Mouse (Mus musculus) MEL (cell line): Measurements from ENCODE around the gene Stx19. TPM values are rescaled to one million over a fixed set of nuclear protein-coding genes. Genes with fewer than 3 reads are reported as not detected.

Experiments used
- DNase-seq: peaks from one replicate; pipeline ENCODE4 v3.0.0; 2011; ENCODE audit warnings: low read depth, low spot score
- H3K27ac ChIP-seq: 2 replicates; pipeline ENCODE4 v1.5.1; 2012; ENCODE audit warnings: low read depth, mild to moderate bottlenecking, control low read depth, low read length, moderate library complexity; ENCODE audit not compliant: control insufficient read depth
- H3K27me3 ChIP-seq, 2 experiments: fragments of 150-350 bp in 1 of 2; sonication (generic) in 1 of 2; 2 replicates each; pipeline ENCODE4 v1.6.1; 2012; ENCODE audit warnings: low read length in 2 of 2, mild to moderate bottlenecking in 2 of 2, improper control_type of control experiment in 1 of 2, moderate library complexity in 1 of 2; ENCODE audit not compliant: insufficient read depth in 2 of 2, control insufficient read depth in 1 of 2
- H3K36me3 ChIP-seq, 2 experiments: 2 replicates each; pipeline ENCODE4 v1.6.1; 2012 to 2014; ENCODE audit warnings: low read length in 2 of 2, improper control_type of control experiment in 1 of 2, inconsistent platforms in 1 of 2, mild to moderate bottlenecking in 1 of 2; ENCODE audit not compliant: insufficient read depth in 2 of 2, control insufficient read depth in 1 of 2
- H3K4me1 ChIP-seq, 2 experiments: fragments of 150-350 bp in 1 of 2; sonication (generic) in 1 of 2; 2 replicates each; pipeline ENCODE4 v1.6.1; 2012; ENCODE audit warnings: low read length in 2 of 2, improper control_type of control experiment in 1 of 2, mild to moderate bottlenecking in 1 of 2; ENCODE audit not compliant: insufficient read depth in 2 of 2, control insufficient read depth in 1 of 2
- H3K4me3 ChIP-seq, 2 experiments: fragments of 150-350 bp in 1 of 2; sonication (generic) in 1 of 2; 2 replicates each; pipeline ENCODE4 v1.5.1; 2012; ENCODE audit warnings: low read depth in 2 of 2, low read length in 2 of 2, mild to moderate bottlenecking in 2 of 2, moderate library complexity in 2 of 2, control low read depth in 1 of 2, improper control_type of control experiment in 1 of 2; ENCODE audit not compliant: control insufficient read depth in 1 of 2, insufficient read depth in 1 of 2
- H3K79me2 ChIP-seq: 2 replicates; pipeline ENCODE4 v1.6.1; 2012; ENCODE audit warnings: mild to moderate bottlenecking, low read length, moderate library complexity; ENCODE audit not compliant: control insufficient read depth, poor library complexity, insufficient read depth
- H3K9ac ChIP-seq: 2 replicates; pipeline ENCODE4 v1.6.1; 2012; ENCODE audit warnings: low read depth, mild to moderate bottlenecking, control low read depth, low read length, moderate library complexity; ENCODE audit not compliant: control insufficient read depth, poor library complexity, severe bottlenecking
- H3K9me3 ChIP-seq: fragments of 150-350 bp; sonication (generic); replicated peaks from 2 replicates; pipeline ENCODE4 v1.6.1; 2012; ENCODE audit warnings: mild to moderate bottlenecking, low read length, improper control_type of control experiment, moderate library complexity; ENCODE audit not compliant: insufficient read depth
- BHLHE40 ChIP-seq: IDR thresholded peaks from 2 replicates; pipeline ENCODE4 v1.6.1; 2012; ENCODE audit warnings: low read depth, mild to moderate bottlenecking, inconsistent platforms, low read length, improper control_type of control experiment, borderline replicate concordance
- CHD2 ChIP-seq: IDR thresholded peaks from 2 replicates; pipeline ENCODE4 v1.6.1; 2011; ENCODE audit warnings: low read length, improper control_type of control experiment
- CTCF ChIP-seq, 3 experiments: IDR thresholded peaks in 2 of 3; conservative IDR thresholded peaks in 1 of 3; 2 replicates each; pipeline ENCODE4 v1.5.1; 2011 to 2012; ENCODE audit warnings: low read length in 3 of 3, low read depth in 2 of 3, mild to moderate bottlenecking in 2 of 3, improper control_type of control experiment in 1 of 3, inconsistent platforms in 1 of 3, mixed read lengths in 1 of 3, moderate library complexity in 1 of 3; ENCODE audit not compliant: control insufficient read depth in 1 of 3, insufficient read depth in 1 of 3, poor library complexity in 1 of 3, severe bottlenecking in 1 of 3
- E2F4 ChIP-seq: IDR thresholded peaks from 2 replicates; pipeline ENCODE4 v1.6.1; 2011; ENCODE audit warnings: low read depth, low read length, improper control_type of control experiment, borderline replicate concordance
- ETS1 ChIP-seq: IDR thresholded peaks from 2 replicates; pipeline ENCODE4 v1.6.1; 2012; ENCODE audit warnings: low read depth, mild to moderate bottlenecking, inconsistent platforms, low read length, improper control_type of control experiment, moderate library complexity
- GABPA ChIP-seq: IDR thresholded peaks from 2 replicates; pipeline ENCODE4 v1.6.1; 2012; ENCODE audit warnings: low read depth, mild to moderate bottlenecking, inconsistent platforms, low read length, improper control_type of control experiment, moderate library complexity
- GATA1 ChIP-seq: IDR thresholded peaks from 2 replicates; pipeline ENCODE4 v1.6.1; 2011; ENCODE audit warnings: low read depth, low read length, improper control_type of control experiment
- JUND ChIP-seq: IDR thresholded peaks from 2 replicates; pipeline ENCODE4 v1.6.1; 2011; ENCODE audit warnings: low read depth, mild to moderate bottlenecking, improper control_type of control experiment, low read length
- KAT2A ChIP-seq: conservative IDR thresholded peaks from 2 replicates; pipeline ENCODE4 v1.6.1; 2012; ENCODE audit warnings: low read depth, low read length, improper control_type of control experiment, inconsistent platforms
- MAZ ChIP-seq: IDR thresholded peaks from 2 replicates; pipeline ENCODE4 v1.6.1; 2012; ENCODE audit warnings: low read depth, mild to moderate bottlenecking, inconsistent platforms, low read length, improper control_type of control experiment
- MEF2A ChIP-seq: IDR thresholded peaks from 2 replicates; pipeline ENCODE4 v1.6.1; 2014; ENCODE audit warnings: low read depth, mild to moderate bottlenecking, inconsistent platforms, low read length, improper control_type of control experiment; ENCODE audit not compliant: poor library complexity, insufficient replicate concordance, severe bottlenecking; ENCODE audit errors: extremely low read depth
- MYB ChIP-seq: IDR thresholded peaks from 2 replicates; pipeline ENCODE4 v1.6.1; 2011; ENCODE audit warnings: mild to moderate bottlenecking, low read depth, low read length, improper control_type of control experiment
- MYC ChIP-seq: IDR thresholded peaks from 2 replicates; pipeline ENCODE4 v1.6.1; 2011; ENCODE audit warnings: low read depth, mild to moderate bottlenecking, low read length, improper control_type of control experiment, moderate library complexity
- NELFE ChIP-seq: IDR thresholded peaks from 2 replicates; pipeline ENCODE4 v1.6.1; 2011; ENCODE audit warnings: low read depth, low read length, improper control_type of control experiment
- POLR2A ChIP-seq, 2 experiments: IDR thresholded peaks; 2 replicates each; pipeline ENCODE4 v1.6.1; 2011 to 2012; ENCODE audit warnings: low read length in 2 of 2, mild to moderate bottlenecking in 2 of 2, control low read depth in 1 of 2, improper control_type of control experiment in 1 of 2, low read depth in 1 of 2, moderate library complexity in 1 of 2; ENCODE audit not compliant: control insufficient read depth in 1 of 2, insufficient read depth in 1 of 2, poor library complexity in 1 of 2
- POLR2AphosphoS2 ChIP-seq: IDR thresholded peaks from 2 replicates; pipeline ENCODE4 v1.6.1; 2011; ENCODE audit warnings: low read length, improper control_type of control experiment
- RAD21 ChIP-seq: IDR thresholded peaks from 2 replicates; pipeline ENCODE4 v1.6.1; 2011; ENCODE audit warnings: mild to moderate bottlenecking, low read depth, low read length, improper control_type of control experiment
- RCOR1 ChIP-seq: IDR thresholded peaks from 2 replicates; pipeline ENCODE4 v1.6.1; 2012; ENCODE audit warnings: low read depth, mild to moderate bottlenecking, inconsistent platforms, low read length, improper control_type of control experiment
- SIN3A ChIP-seq: IDR thresholded peaks from 2 replicates; pipeline ENCODE4 v1.6.1; 2012; ENCODE audit warnings: low read length, improper control_type of control experiment, inconsistent platforms
- TBP ChIP-seq: IDR thresholded peaks from 2 replicates; pipeline ENCODE4 v1.8.0; 2011; ENCODE audit warnings: low read depth, low read length, improper control_type of control experiment
- TCF12 ChIP-seq: IDR thresholded peaks from 2 replicates; pipeline ENCODE4 v1.6.1; 2014; ENCODE audit warnings: low read depth, mild to moderate bottlenecking, inconsistent platforms, low read length, improper control_type of control experiment, moderate library complexity
- USF2 ChIP-seq, 2 experiments: IDR thresholded peaks; 2 replicates each; pipeline ENCODE4 v1.6.1; 2011 to 2012; ENCODE audit warnings: improper control_type of control experiment in 2 of 2, low read length in 2 of 2, borderline replicate concordance in 1 of 2, inconsistent platforms in 1 of 2, low read depth in 1 of 2, mild to moderate bottlenecking in 1 of 2; ENCODE audit not compliant: insufficient read depth in 1 of 2
- ZC3H11A ChIP-seq: IDR thresholded peaks from 2 replicates; pipeline ENCODE4 v1.6.1; 2012; ENCODE audit warnings: low read depth, mild to moderate bottlenecking, inconsistent platforms, low read length, improper control_type of control experiment
- ZMIZ1 ChIP-seq: IDR thresholded peaks from 2 replicates; pipeline ENCODE4 v1.6.1; 2012; ENCODE audit warnings: low read depth, mild to moderate bottlenecking, inconsistent platforms, low read length, improper control_type of control experiment, moderate library complexity
- polyA plus RNA-seq, 2 experiments: library from polyadenylated mRNA; stranded (reverse) in 1 of 2; unstranded in 1 of 2; fragments of >175 nt in 1 of 2; fragments of >200 nt in 1 of 2; gene quantifications; 2 replicates each; pipeline versions ENCODE4 v1.2.1 to v1.2.4; 2012; ENCODE audit warnings: low replicate concordance in 2 of 2, low read depth in 1 of 2; ENCODE audit not compliant: insufficient read length in 2 of 2, insufficient read depth in 1 of 2, missing spikeins in 1 of 2
- total RNA-seq: library from RNA; depleted of rRNA; stranded (reverse); fragments of 300-350 nt; gene quantifications from 2 replicates; pipeline ENCODE4 v1.2.3, GENCODE M21; 2012

The Stx19 gene
- total and polyA plus RNA-seq, 3 experiments = 0.13 TPM; not detected in 2

DNA sequence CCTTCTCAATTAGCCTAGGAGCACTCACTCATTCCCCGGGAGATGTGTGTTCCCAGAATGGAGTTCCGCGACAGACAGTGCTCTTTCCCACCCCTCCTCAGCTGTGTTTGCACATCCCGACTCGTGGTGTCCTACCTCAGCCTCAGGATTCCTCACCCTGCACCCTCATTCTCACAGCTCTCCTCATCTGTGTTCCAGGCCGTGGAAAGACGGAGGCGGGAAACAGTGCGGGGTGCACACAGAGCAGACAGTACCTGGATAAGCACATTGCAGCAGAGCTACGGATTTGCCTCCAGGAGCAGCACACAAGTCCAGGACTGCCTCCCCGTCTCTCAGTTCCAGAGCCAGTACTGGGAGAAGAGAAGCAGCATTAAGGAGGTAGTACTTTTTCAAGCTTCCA lies 38.4 kb upstream of the Stx19 start:
- no peak overlapping the region for H3K27ac ChIP-seq
- TF ChIP-seq SIN3A = no peak
- no peak for TF ChIP-seq POLR2A (IDR thresholded peaks at IDR 0.05; ENCODE audit: control insufficient read depth in 1 of 2, insufficient read depth in 1 of 2, low read depth in 1 of 2, low read length in 2 of 2, poor library complexity in 1 of 2)
- no peak for TF ChIP-seq GATA1
- TF ChIP-seq JUND = no peak
- no peak for TF ChIP-seq ZC3H11A
- TF ChIP-seq CTCF (IDR thresholded peaks at IDR 0.05 in 2 of 3, conservative IDR thresholded peaks at IDR 0.05 in 1 of 3; ENCODE audit: control insufficient read depth in 1 of 3, insufficient read depth in 1 of 3, low read depth in 2 of 3, low read length in 3 of 3, poor library complexity in 1 of 3, severe bottlenecking in 1 of 3) = no peak
- TF ChIP-seq MYB = no peak
- no peak for TF ChIP-seq MAZ
- TF ChIP-seq POLR2AphosphoS2 = no peak
- TF ChIP-seq BHLHE40 = no peak
- TF ChIP-seq TBP = no peak
- no peak for TF ChIP-seq CHD2
- TF ChIP-seq RAD21 = no peak
- TF ChIP-seq USF2 (IDR thresholded peaks at IDR 0.05; ENCODE audit: borderline replicate concordance in 1 of 2, insufficient read depth in 1 of 2, low read depth in 1 of 2, low read length in 2 of 2) = no peak
- TF ChIP-seq ETS1 = no peak
- TF ChIP-seq, all 39 proteins: peak for 0
- Histone ChIP-seq H3K9me3 (no peaks in the 10 kb centered on the region), H3K4me1 (no peaks in the 10 kb centered on the region), H3K79me2 (no peaks in the 10 kb centered on the region), H3K4me3 (no peak overlapping the region), H3K36me3 (no peaks in the 10 kb centered on the region), H3K27me3 (no peaks in the 10 kb centered on the region), H3K9ac (no peak overlapping the region)
- no peak for DNase-seq

DNA sequence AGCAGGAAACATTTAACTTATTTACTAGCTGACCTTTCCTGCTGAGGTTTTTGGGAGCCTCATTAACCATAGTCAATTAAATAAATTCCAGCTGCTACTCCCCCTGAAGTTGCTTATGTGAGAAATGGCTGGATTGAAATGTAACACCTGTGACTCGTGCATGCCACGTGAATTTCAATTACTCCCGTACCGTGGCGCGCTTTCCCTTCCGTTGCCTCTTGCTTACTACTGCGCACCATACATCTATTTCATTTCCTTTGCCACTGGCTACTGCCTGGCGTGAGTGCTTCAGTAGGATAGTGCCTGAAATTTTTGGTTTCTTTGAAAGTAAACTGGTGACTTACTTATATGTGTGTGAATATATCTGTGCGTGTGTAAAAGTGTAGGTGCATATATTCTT lies 36.2 kb upstream of the Stx19 start:
- Histone ChIP-seq H3K27me3 (no peaks in the 10 kb centered on the region), H3K9ac (no peak overlapping the region), H3K4me1 (no peaks in the 10 kb centered on the region), H3K36me3 (no peaks in the 10 kb centered on the region), H3K4me3 (no peak overlapping the region), H3K9me3 (no peaks in the 10 kb centered on the region), H3K27ac (no peak overlapping the region), H3K79me2 (no peaks in the 10 kb centered on the region)
- DNase-seq = no peak
- TF ChIP-seq MAZ (no peak), MEF2A (no peak), POLR2AphosphoS2 (no peak), NELFE (no peak), POLR2A (IDR thresholded peaks at IDR 0.05; ENCODE audit: control insufficient read depth in 1 of 2, insufficient read depth in 1 of 2, low read depth in 1 of 2, low read length in 2 of 2, poor library complexity in 1 of 2) (no peak), TCF12 (no peak), USF2 (IDR thresholded peaks at IDR 0.05; ENCODE audit: borderline replicate concordance in 1 of 2, insufficient read depth in 1 of 2, low read depth in 1 of 2, low read length in 2 of 2) (no peak), JUND (no peak), E2F4 (no peak), ETS1 (no peak), MYB (no peak), GATA1 (no peak), ZMIZ1 (no peak), RAD21 (no peak), GABPA (no peak), RCOR1 (no peak), KAT2A (no peak), MYC (no peak)
